Mouse (Mus musculus) induced T-regulatory cell, adult 2 months (primary cell): ENCODE data around the gene Tgfbr1.
"Not testable (repeated sequence)": the region's sequence is repeated elsewhere in the genome, so short reads cannot be mapped to it uniquely, and the experiment has no call there.

Source experiments
- DNase-seq: peaks from one replicate; pipeline ENCODE4 v3.0.0-alpha.2; 2012; ENCODE audit warnings: low read depth

Tgfbr1 gene

DNA sequence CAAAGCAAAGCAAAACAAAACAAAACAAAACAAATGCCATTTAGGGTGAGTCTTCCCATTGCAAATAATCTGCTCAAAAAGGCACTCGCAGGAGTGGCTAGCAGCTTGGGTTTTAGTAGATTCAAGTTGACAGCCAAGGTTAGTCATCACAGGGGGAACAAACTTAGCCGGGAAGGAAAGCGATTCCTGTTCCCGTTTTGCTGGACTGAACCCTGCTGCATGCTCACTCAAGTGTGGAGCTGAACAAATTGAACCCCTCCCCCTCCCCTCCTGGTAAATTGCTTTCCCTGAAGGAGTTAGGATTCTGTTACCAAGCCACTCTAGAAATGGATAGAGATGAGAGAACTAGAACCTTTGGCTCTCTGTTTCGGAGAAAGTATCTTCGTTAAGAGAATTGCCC is 3.3 kb upstream of the Tgfbr1 start:
- DNase-seq, result no peak

DNA sequence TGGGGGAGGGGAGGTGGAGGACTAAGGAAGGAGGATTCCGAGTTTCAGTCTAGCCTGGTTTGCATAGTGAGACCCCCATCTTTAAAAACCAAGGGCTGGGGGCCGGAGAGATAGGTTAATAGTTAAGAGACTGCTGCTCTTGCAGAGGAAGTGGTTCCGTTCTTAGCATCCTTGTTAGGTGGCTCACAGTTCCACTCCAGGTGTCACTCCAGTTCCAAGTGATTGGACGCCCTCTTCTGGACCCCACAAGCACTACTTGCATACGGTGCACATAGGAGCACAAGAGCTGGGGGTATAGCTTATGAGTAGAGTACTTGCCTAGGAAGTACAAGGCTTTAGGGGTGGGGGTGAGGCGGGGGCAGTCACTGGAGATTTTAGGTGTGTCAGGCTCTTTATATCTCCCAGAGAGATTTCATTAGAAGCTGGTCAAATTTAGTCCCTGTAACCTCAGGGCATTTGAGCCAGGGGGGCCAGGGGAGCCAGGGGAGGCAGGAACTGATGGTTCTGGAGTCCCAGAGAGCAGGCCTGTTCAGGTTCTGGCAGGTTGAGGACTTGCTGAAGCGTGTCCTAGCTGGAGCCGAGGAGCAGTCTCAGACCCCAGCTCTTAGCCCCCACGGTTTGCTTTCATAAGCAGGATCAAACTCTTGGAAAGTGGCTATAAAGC is 1.5 kb upstream of the Tgfbr1 start:
- DNase-seq, result peak; percentile 94

DNA sequence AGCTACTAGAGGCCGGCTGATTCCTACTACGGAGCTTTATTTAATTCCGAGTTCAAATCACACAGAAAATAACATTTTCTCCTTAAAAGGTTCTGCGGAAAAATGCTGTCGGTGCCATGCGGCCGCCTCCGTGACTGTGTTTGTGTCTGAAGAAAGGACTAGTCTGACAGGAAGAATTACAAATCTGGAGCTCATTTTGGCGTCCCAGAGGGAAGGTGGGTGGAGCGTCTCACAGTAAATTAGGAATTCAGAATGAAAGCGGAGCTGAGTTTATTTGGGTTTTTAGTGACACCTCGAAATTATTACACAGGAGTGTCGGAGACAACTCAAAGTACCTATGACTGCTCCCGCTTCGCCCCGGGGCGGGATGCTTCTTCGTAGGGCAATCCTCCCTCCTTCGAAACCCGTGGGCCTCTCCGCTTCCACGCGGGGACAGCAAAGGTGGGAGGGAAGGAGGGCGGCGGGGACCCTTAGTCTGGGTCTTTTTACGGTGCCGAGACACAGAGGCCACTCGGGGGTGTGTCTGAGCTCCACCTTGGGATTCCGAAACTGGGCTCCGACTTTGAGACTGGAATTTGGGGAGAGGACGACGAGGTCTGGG is 861 bp upstream of the Tgfbr1 start:
- DNase-seq, result peak; percentile 75

DNA sequence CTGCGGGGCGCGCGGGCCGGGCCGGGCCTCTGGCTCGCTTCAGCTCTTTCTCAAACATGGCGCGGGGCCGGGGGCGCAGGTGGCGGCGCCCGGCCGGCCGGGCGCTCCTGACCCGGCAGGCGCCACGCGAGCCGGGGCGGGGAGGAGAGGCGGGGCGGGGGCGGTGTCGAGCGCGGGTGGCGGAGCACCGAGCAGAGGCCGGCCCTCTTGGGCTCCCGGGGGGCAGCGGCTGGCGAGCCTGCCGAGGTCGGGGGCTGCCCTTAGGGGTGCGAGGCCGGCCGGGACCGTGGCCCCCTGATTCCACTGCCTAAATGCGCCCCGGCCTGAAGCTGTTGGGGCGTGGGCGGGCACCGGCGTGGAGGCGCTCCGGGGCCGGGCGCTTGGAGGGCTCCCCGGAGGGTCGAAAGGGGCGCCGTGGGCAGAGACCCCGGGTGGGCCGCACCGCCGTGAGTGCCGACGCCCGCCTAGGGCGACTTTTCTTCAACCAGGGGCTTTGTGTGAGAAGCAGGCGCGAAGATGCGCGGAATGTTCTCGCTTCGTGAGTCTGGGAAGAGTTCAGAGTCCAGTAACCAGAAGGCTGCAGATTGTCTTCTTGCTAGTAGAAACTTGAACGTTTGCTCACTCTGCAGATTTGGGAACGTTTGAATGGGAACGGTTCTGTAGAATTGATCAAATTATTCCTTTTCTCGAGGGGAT is 542 bp downstream of the Tgfbr1 start:
- DNase-seq, result peak; percentile 49

DNA sequence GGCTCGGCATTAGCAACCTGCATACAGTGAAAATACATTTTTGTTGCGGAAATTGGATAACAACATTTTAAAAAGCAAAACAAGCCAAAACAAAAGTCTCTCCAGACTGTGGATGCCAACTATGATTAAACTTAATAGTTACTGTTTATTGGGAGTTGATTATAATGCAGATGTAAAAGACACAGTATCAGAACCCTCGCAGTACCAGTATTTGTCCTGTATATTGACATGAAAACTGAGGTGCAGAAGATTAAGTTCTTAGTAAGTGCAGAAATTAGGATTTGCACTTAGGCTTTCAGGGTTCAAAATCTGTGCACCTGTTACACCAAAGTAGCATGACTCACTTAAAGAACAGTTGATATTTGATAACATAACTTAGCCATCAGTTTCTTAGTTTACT is 1.3 kb downstream of the Tgfbr1 start:
- DNase-seq, result no peak

DNA sequence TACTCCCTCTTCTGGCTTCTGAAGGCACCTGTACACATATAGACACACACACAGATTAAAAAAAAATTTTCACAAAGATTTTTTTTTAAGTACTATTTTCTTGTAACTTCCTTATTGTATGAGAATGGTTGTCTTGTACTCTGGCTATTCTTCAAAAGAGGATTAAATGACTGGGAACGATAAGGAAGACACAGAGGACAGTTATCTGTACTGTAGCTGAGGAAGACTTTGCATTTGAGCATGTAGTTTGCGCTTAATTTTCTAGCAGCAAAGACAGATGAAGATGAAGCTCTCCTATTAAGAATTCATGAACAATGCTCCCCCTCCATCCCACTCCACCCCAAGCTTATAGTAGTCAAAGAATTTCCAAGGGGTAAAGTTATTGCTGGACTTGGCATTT is 9.6 kb downstream of the Tgfbr1 start:
- DNase-seq, result no peak

DNA sequence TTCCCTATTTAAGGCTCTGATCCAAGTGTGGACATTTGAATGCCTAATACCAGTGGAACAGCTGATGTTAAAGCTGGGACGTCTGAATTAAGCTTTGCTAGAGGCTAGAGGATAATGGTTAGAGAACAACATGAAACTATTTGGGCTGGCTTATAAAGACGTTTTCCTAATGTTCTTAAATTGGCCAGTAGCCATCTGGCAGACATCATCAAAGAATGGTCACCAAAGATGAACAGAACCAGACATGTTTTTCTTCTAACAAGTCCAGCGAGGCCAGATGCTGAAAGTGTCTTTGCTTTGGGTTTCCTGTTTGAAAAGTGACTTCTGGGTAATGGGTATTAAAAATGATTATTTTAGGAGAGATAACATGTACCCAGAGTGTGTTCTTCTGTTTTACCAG is 10.1 kb downstream of the Tgfbr1 start:
- DNase-seq, result no peak

DNA sequence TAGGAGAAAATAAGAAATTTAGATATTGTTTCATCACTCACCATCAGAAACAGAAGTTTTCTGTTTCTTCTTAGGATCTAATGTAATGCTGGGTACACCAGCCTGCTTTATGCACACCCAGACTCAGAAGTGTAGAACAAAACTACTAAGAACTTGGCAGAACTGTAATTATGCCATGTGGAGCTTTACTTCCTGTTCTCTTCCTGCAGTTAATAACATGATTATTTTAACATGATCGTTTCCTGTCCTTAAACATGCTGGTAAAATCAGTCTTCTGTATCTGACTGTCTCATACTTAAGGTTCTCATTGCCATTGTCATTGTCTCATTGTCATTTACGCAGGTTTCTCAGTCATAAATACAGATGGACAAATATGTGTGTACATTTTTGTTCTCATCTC is 15.7 kb downstream of the Tgfbr1 start:
- no peak for DNase-seq

DNA sequence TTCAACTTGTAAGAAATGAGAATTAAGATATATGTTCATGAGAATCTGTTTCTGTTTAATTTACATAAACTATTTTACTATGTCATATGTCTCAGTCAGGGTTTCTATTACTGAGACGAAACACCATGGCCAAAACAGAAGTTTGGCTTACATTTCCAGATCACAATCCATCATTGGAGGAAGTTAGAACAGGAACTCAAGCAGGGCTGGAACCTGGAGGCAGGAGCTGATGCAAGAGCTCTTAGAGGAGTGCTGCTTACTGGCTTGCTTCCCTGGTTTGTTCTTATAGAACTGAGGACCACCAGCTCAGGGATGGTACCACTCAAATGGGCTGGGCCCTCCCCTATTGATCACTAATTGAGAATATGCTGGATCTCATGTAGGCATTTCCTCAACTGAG is 25.7 kb downstream of the Tgfbr1 start:
- DNase-seq, result no peak

DNA sequence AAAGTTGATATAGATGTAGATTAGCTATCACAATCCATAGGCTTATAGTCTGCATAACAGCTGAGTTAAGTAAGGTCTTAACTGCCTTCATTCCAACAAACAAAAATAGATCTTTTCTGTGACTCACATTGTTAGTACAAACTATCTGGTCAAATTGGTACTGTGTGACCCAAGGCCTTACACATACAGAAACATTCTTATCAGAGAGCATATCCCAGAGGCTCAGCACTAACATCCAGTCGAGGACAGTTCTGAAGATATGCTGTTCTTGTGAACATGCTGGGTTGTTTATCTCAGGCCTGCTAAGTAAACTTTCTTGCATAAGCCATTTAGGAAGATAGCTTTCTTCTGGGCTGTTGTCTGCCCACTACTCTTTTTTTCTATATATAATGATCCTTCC is 29.4 kb downstream of the Tgfbr1 start:
- DNase-seq, result no peak

DNA sequence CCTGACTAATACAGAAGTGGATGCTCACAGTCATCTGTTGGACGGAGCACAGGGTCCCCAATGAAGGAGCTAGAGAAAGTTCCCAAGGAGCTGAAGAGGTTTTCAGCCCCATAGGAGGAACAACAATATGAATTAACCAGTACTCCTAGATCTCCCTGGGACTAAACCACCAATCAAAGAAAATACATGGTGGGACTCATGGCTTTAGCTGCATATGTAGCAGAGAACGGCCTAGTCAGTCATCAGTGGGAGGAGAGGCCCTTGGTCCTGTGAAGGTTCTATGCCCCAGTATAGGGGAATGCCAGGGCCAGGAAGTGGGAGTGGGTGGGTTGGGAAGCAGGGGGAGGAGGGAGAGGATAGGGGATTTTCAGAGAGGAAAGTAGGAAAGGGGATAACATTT is 38.9 kb downstream of the Tgfbr1 start:
- not testable (repeated sequence) for DNase-seq

DNA sequence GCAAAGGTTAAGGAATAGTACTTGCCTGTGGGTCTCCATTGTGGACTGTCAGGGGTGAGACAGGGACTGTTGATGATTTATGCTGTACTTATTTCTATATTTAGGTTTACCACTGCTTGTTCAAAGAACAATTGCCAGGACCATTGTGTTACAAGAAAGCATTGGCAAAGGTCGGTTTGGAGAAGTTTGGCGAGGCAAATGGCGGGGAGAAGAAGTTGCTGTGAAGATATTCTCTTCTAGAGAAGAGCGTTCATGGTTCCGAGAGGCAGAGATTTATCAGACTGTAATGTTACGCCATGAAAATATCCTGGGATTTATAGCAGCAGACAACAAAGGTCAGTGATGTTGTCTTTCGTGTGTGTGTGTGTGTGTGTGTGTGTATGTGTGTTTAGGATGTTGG is 43.2 kb downstream of the Tgfbr1 start:
- DNase-seq, result no peak

DNA sequence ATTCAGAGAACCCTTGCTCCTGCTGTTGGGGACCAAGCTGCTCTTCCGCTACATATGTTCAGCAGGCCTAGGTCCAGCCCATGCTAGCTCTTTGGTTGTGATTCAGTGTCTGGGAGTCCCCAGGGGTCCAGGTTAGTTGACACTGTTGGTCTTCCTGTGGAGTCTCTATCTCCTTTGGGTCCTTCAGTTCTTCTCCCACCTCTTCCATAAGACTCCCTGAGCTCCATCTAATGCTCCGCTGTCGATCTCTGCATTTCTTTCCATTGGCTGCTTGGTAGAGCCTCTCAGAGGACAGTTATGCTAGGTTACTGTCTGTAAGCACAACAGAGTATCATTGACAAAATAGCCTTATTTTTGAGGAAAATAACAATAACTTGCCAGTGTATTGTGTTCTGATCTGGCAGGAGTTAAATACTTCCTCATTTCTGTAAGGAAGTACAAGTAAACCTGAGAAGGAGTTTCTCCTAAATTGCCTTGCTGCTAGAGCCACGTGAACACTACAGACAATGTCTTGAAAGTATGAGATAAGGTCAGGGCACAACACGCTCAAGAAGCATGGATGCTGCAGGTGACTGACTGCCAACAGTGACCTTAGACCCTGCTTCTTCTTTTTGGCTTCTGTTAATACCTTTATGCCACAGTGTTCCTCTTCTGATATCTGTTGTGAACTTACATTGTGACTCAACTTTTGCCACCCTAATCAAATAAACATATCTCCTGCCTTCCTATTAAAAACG is 45.1 kb downstream of the Tgfbr1 start:
- DNase-seq, result no peak

DNA sequence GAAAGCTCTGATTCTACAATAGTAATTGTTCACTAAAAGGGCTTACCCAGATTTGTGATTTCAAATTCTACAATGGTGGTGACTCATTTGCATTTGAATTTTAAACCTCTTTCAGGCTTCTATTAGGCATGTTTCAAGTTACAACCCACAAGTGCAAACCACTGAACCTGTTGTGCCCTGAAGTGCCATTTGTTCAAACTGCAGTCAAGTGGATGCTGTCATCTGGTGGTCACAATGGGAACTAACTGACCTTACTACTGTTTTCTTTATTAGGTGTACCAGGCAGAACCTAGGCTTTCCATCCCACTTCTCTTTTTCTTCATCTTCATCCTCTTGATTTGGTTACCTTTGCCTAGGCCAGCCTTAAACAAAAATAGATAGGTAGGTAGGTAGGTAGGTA is 46.8 kb downstream of the Tgfbr1 start:
- peak; percentile 71 for DNase-seq

DNA sequence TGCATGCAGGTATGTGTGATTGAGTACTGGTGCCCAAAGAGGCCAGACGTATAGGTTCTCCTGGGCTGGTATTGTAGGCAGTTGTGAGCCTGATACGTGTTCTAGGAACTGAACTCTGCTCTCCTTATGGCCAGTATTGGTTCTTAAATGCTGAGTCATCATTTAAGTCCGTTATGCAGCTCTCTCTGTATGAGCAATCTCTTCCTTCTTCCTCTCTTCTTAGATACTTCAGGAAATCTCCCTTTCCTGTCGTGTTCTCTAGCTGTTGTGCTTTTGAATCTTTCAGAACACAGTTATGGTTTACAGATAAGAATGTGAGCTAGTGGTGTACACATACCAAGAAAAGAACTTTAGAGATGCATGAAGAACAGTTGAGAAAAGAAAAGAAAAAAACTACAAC is 47.3 kb downstream of the Tgfbr1 start:
- DNase-seq, result no peak

DNA sequence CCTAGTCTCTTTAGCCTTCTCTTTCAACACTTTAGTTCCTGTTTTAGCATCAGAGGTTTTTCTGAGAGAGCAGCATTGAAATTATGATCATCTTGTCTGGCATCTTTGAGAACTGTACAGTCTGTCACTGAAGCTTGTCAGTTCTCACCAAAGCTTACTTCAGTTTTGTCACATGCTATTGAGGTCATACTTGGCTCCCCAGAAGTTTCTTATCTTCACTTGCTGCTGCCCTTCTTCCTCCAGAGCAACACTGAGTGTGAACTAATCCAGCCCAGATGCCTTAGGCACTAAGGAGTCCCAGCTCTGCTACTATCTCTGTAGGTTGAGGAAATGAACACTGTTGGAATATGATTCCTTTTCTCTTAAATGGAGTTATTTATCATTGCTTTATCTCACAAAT is 49.2 kb downstream of the Tgfbr1 start:
- DNase-seq, result no peak

DNA sequence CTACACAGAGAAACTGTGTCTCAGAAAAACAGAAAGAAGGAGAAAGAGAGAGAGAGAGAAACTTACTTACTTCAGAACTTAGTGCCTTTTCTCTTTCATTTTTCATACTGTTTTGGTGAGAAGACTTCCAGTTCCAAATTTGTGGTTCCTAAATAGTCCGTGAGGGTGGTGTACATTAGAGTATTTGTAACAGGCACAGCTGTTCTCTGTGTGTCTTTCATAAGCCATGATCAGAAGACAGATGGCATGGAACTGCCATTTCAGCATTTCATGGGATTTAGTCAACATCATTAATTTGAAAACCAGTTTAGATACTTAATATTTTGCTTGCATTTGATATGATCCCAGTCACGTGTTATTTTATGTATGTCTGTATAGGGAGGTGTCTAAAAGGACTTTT is 51.5 kb downstream of the Tgfbr1 start:
- DNase-seq, result no peak

DNA sequence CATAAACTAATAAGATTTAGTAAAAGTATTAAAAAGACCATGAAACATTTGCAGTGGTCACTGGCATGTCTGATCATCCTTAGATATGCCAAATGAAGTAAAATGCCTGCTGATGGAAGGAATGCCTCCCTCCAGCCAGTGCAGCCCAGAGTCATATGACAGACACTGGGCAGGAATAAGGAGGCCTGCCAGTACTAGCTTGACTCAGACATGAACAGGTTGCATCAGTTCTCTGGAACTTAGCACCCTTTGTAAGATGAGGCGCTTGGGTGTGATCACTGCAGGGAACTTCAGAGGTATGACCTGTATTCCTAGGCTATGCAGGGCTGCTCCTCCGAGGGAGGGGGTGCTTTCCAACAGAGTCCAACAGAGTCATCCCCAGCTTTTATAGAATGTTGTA is 54.1 kb downstream of the Tgfbr1 start:
- DNase-seq, result no peak

DNA sequence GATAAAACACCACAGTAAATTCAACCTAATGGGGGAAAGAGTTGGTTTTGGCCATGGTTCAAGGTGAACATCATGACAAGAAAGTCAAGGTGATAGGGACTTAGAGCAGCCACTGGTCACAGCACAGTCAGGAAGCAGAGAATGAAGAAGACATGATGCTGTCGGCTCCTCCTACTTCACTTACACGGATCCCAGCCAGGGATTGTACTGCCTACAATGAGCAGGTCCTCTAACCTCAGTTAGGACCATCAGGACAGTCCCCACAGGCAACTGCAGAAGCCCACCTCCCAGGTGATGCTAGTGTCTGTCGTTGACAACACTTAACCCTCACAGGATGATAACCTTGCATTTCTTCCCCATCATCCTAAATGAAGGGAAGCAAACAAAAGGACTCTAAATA is 64.8 kb downstream of the Tgfbr1 start:
- no peak for DNase-seq

DNA sequence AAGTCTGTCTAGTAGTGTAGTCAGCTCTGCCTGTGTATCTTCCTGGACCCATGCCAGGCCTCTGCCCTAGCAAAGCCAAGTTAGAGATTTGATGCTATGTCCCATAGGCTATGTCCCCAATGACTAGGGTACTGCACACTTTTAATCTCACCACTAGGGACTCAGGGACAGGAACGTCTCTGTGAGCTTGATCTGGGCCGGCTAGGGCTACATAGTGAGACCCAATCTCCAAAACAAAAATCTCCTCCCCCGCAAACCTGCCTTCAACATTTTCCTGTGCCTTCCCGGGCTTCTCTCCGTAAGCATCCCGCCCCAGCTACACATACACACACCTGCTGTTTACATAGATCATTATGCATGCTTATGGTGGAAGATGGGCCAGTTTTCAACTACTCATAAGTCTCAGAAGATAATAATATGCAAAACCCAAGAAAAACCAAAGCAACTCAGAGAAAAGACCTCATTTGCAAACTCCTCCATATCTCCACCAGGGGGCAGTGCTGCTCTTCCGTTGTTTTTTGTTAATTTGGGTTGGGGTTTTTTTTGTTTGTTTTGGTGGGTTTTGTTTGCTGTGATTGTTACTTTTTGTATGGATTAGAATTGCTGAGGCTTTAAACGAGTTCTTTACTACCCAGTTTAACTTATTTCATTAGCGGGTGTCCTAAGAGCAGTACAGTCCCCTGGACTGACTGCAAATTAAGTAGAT is 66.4 kb downstream of the Tgfbr1 start:
- DNase-seq, result peak; percentile 70

DNA sequence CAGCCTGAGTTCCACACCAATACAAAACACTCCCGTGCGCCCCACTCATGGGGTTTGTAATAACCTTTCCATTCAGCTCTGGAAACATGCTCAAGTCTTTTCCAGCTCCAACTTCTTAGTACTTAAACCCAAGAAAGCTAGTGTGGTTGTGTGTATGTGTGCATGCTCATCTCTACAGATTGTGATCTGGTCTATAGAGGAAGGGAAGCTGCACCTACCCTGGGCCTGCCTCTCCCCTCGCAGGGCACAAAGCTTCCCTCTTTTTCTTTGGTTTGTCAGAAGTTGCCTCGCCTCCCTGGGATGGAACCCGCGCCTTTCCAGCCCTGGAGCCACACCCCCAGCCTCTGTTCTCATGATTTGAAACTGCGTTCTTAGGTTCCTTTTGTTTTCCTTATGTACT is 67.2 kb downstream of the Tgfbr1 start:
- DNase-seq, result no peak

DNA sequence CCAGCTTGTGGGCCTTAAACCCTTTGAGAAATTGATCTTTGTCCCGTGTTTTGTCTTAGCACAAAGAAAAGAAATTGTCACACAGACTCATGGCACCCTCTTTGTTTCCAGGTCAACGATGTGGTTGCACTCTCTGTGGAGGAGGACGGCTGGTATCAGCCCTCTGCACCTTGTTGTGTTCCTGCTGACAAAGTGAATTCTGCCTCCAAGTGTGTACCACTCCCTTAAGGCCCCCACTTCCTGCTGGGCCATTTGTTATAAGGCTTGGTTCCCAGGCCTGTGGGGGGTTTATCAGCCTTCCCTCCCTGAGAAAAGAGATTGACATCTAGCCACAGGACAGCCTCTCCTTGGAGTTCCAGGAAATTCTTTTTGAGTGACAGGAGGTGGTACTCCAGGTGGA is 69.2 kb downstream of the Tgfbr1 start:
- no peak for DNase-seq
